Mouse (Mus musculus) erythroblast, embryonic 14.5 days (primary cell): ENCODE measurements around the gene Ninj2.

ENCODE experiments used
- GATA1 ChIP-seq: IDR thresholded peaks from 2 replicates; pipeline ENCODE4 v1.6.1; 2012; ENCODE audit warnings: low read length, inconsistent platforms, mixed read lengths
- TAL1 ChIP-seq: IDR thresholded peaks from 3 replicates; pipeline ENCODE4 v1.6.1; 2012; ENCODE audit warnings: low read length, inconsistent platforms, mixed read lengths

- TF ChIP-seq GATA1 = no peak
- TF ChIP-seq TAL1 = no peak
Observed at GRCm38 (mm10) chr6:120124688-120125087, 31.5 kb downstream of the Ninj2 start.
